Mouse (Mus musculus) kidney, postnatal 4 days (tissue): ENCODE results near the gene Prr14l.
A peak's percentile ranks its signal among the peaks of the same experiment; 100 is the strongest.
"Not testable (repeated sequence)": the region's sequence is repeated elsewhere in the genome, so short reads cannot be mapped to it uniquely, and the experiment has no call there.

ENCODE experiments used
- DNase-seq, 2 experiments: peaks; one replicate each; pipeline ENCODE4 v3.0.0; 2021; ENCODE audit warnings: mixed read lengths in 2 of 2

The Prr14l gene

GRCm38 (mm10) chr5:32853731-32854507, at the start of gene Prr14l:
Gene Prr14l, minus strand, starts transcription at chr5:32854256.
- DNase-seq = peak; percentile 99 to 100

GRCm38 (mm10) chr5:32886739-32887138, 32.7 kb upstream of the Prr14l start:
- DNase-seq = no peak

GRCm38 (mm10) chr5:32872346-32872745, 18.3 kb upstream of the Prr14l start:
- no peak for DNase-seq

- DNase-seq = no peak
Measured at GRCm38 (mm10) chr5:32869389-32870024, 15.5 kb upstream of the Prr14l start.

- peak; percentile 97 to 98 for DNase-seq
Measured at GRCm38 (mm10) chr5:32863253-32864228, 9.5 kb upstream of the Prr14l start, which contains the start of gene Depdc5. Gene Depdc5, plus strand, starts transcription at chr5:32863701.

- peak; percentile 39 to 44 for DNase-seq
Measured at GRCm38 (mm10) chr5:32862469-32863132, 8.5 kb upstream of the Prr14l start.

GRCm38 (mm10) chr5:32861082-32861481, 7.0 kb upstream of the Prr14l start:
- DNase-seq = no peak

GRCm38 (mm10) chr5:32857781-32858220, 3.7 kb upstream of the Prr14l start:
- peak; percentile 62 to 66 for DNase-seq

GRCm38 (mm10) chr5:32855274-32855673, 1.2 kb upstream of the Prr14l start:
- DNase-seq = not testable (repeated sequence)

- DNase-seq = no peak
Measured at GRCm38 (mm10) chr5:32854818-32855217, 762 bp upstream of the Prr14l start.

- peak in 1 of 2 experiments; percentile 5 for DNase-seq
Measured at GRCm38 (mm10) chr5:32852026-32852425, 2.0 kb downstream of the Prr14l start.

GRCm38 (mm10) chr5:32849580-32849979, 4.5 kb downstream of the Prr14l start:
- DNase-seq = not testable (repeated sequence)

GRCm38 (mm10) chr5:32849178-32849577, 4.9 kb downstream of the Prr14l start:
- no peak for DNase-seq

GRCm38 (mm10) chr5:32840029-32840428, 14.0 kb downstream of the Prr14l start:
- DNase-seq = no peak

- no peak for DNase-seq
Measured at GRCm38 (mm10) chr5:32836976-32837375, 17.1 kb downstream of the Prr14l start.

- DNase-seq = no peak
Measured at GRCm38 (mm10) chr5:32834497-32834896, 19.6 kb downstream of the Prr14l start.

- DNase-seq = no peak
Measured at GRCm38 (mm10) chr5:32830054-32830453, 24.0 kb downstream of the Prr14l start.

- DNase-seq = not testable (repeated sequence)
Measured at GRCm38 (mm10) chr5:32828766-32829165, 25.3 kb downstream of the Prr14l start.

- DNase-seq = no peak
Measured at GRCm38 (mm10) chr5:32827009-32827408, 27.0 kb downstream of the Prr14l start, which contains the start of gene Gm20671. Gene Gm20671, minus strand, starts transcription at chr5:32827109.

GRCm38 (mm10) chr5:32820471-32820870, 33.6 kb downstream of the Prr14l start:
- DNase-seq = no peak

GRCm38 (mm10) chr5:32815396-32815795, 38.7 kb downstream of the Prr14l start:
- no peak for DNase-seq

GRCm38 (mm10) chr5:32786454-32786853, 67.6 kb downstream of the Prr14l start:
- DNase-seq = not testable (repeated sequence)
